Mouse (Mus musculus) small intestine, adult 10 weeks (tissue): ENCODE data around the gene Cdkn1c. TPM values are rescaled to one million over a fixed set of nuclear protein-coding genes. Genes with fewer than 3 reads are reported as not detected.

Experiments
- polyA plus RNA-seq: library from polyadenylated mRNA; stranded (reverse); fragments of 350-450 nt; fragmentation: Illumina TruSeq; extraction: RNeasy Lipid Tissue Mini Kit (QIAGEN cat#74804); gene quantifications from one replicate; pipeline ENCODE4 v1.2.3, GENCODE M21; 2014; ENCODE audit warnings: low replicate concordance

The Cdkn1c gene
- 17.3 TPM for polyA plus RNA-seq

GRCm38 (mm10) chr7:143460874-143461273 lies at the start of gene Cdkn1c:
Gene Cdkn1c (minus strand): TSS chr7:143461050.

GRCm38 (mm10) chr7:143502418-143503200 lies 41.8 kb upstream of the Cdkn1c start, which contains the start of gene Phlda2:
Gene Phlda2 (minus strand): TSS chr7:143503150.

GRCm38 (mm10) chr7:143473347-143474101 lies 12.7 kb upstream of the Cdkn1c start, which contains the start of gene Slc22a18:
Gene Slc22a18 (plus strand): TSS chr7:143473736.

Other genes starting within 250 kb of the Cdkn1c start
- 0.37 TPM for gene Slc22a18, start 12.7 kb upstream of the Cdkn1c start, polyA plus RNA-seq
- not detected for gene Phlda2, start 42.1 kb upstream of the Cdkn1c start, polyA plus RNA-seq
- gene Nap1l4, start 88.1 kb upstream of the Cdkn1c start, polyA plus RNA-seq, result 53.5 TPM
- 13.4 TPM for gene Cars, start 139.0 kb upstream of the Cdkn1c start, polyA plus RNA-seq
- 1.2 TPM for gene Tnfrsf26, start 167.7 kb upstream of the Cdkn1c start, polyA plus RNA-seq
- 0.78 TPM for gene Tnfrsf22, start 188.6 kb upstream of the Cdkn1c start, polyA plus RNA-seq
- 7.4 TPM for gene Tnfrsf23, start 224.8 kb upstream of the Cdkn1c start, polyA plus RNA-seq